Mouse (Mus musculus): ENCODE measurements around the gene B3gnt6.

DNA sequence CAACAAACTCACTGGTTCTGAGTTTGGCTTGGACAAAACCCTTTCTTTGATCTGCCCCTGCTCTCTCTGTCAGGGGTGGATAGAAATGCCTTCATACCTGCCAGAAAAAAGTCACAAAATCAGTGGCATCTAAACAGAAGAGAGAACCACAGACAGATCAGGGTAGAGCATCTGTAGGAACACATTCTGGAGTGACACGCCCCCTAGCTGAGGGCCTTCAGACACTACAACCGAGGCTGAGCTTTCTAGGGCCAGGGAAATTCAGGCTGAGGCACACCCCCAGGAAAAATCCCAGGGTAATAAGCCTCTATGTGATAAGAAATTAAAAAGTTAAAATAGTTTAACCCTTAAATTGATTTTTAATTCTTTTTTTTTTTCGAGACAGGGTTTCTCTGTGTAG is 45.9 kb downstream of the B3gnt6 start:
- TF ChIP-seq ZC3H11A (IDR thresholded peaks at IDR 0.05; ENCODE audit: borderline replicate concordance, low read depth, low read length) (no peak), CHD2 (IDR thresholded peaks at IDR 0.05; ENCODE audit: low read depth, low read length) (no peak), MAFK (IDR thresholded peaks at IDR 0.05; ENCODE audit: insufficient read depth, low read depth, low read length) (no peak)
